Mouse (Mus musculus) neural tube, embryonic 12.5 days (tissue): ENCODE data around the gene Usp10. TPM values are rescaled to one million over a fixed set of nuclear protein-coding genes. Genes with fewer than 3 reads are reported as not detected.
A peak's percentile ranks its signal among the peaks of the same experiment; 100 is the strongest.

Experiments
- ATAC-seq: fragments of 200-750 bp; cut with Nextera tagmentation; 2 replicates; pipeline ENCODE4 v1.8.0; 2017; ENCODE audit warnings: low read depth, mild to moderate bottlenecking, moderate TSS enrichment, moderate library complexity; ENCODE audit not compliant: low FRiP score
- H3K27ac ChIP-seq: fragments of 300-500 bp; sonication (generic); 2 replicates; pipeline ENCODE4 v1.5.1; 2016
- H3K27me3 ChIP-seq: fragments of 300-500 bp; sonication (generic); replicated peaks from 2 replicates; pipeline ENCODE4 v1.6.1; 2016; ENCODE audit warnings: mild to moderate bottlenecking
- H3K36me3 ChIP-seq: fragments of 300-500 bp; sonication (generic); 2 replicates; pipeline ENCODE4 v1.6.1; 2016; ENCODE audit warnings: mild to moderate bottlenecking
- H3K4me1 ChIP-seq: fragments of 300-500 bp; sonication (generic); 2 replicates; pipeline ENCODE4 v1.6.1; 2016
- H3K4me2 ChIP-seq: fragments of 300-500 bp; sonication (generic); replicated peaks from 2 replicates; pipeline ENCODE4 v1.6.1; 2016; ENCODE audit warnings: mild to moderate bottlenecking
- H3K4me3 ChIP-seq: fragments of 300-500 bp; sonication (generic); 2 replicates; pipeline ENCODE4 v1.5.1; 2016
- H3K9ac ChIP-seq: fragments of 300-500 bp; sonication (generic); 2 replicates; pipeline ENCODE4 v1.6.1; 2016; ENCODE audit warnings: mild to moderate bottlenecking
- H3K9me3 ChIP-seq: fragments of 300-500 bp; sonication (generic); 2 replicates; pipeline ENCODE4 v1.6.1; 2016; ENCODE audit warnings: mild to moderate bottlenecking
- WGBS: fragments of 180-500 bp; shearing (Covaris S2); methylation state at CpG from one replicate; pipeline ENCODE4 v1.1.7; 2016; 5-methylcytosine and 5-hydroxymethylcytosine counted together
- polyA plus RNA-seq: library from polyadenylated mRNA; unstranded; fragments of >200 nt; fragmentation: Nextera tagmentation; extraction: Ambion mirVana; gene quantifications from 2 replicates; pipeline ENCODE4 v1.2.1, GENCODE M21; 2016

Gene Usp10
- polyA plus RNA-seq, 1 experiment from 2014 or later: 142 TPM

DNA sequence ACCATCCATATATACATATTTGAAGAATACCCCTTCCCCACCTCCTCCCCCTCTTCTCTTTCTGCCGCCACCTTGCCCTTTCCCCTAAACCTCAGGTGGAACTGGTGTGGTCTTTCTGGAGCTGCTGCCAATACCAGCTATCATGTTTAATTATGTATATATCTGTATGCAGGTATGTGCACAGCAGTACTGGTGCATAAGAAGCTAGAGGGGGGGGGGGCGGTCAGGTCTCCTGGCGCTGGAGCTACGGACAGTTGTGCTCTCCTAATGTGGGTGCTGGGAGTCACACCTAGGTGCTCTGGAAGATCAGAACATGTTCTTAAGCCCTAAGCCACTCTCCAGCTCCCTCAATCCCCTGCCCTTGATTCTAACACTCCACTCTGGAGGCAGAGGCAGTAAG, 13.1 kb upstream of the Usp10 start:
- H3K9me3 ChIP-seq: no peaks in the 10 kb centered on the region
- H3K9ac ChIP-seq: no peak overlapping the region
- no peak overlapping the region for H3K27ac ChIP-seq
- H3K4me3 ChIP-seq: no peak overlapping the region
- no peak overlapping the region for H3K4me2 ChIP-seq
- no peaks in the 10 kb centered on the region for H3K36me3 ChIP-seq
- 72% methylated on average over 4 of the region's 4 CpGs for WGBS
- no peaks in the 10 kb centered on the region for H3K4me1 ChIP-seq
- H3K27me3 ChIP-seq: peaks cover 19% of the 10 kb centered on the region
- ATAC-seq: no peak

DNA sequence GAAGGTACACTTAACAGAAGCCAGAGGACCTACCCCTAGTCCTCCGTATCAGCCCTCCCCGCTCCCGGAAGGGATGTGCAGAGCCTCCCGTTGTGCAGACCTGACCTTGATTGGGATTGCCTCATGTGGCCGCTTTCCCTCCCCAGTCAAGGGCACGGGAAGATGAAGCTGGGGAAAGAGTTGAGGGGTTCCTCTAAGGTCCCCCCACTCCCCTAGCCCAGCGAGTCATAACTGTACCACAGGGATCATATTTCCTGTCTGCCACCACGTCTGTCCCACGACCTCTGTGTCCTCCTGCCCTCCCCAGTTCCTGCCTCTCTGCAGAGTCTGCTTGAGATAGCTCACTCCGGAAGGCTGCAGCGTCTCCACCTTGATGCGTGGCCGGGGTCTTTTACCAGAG, 12.2 kb upstream of the Usp10 start:
- WGBS: 26% methylated on average over 13 of the region's 13 CpGs

DNA sequence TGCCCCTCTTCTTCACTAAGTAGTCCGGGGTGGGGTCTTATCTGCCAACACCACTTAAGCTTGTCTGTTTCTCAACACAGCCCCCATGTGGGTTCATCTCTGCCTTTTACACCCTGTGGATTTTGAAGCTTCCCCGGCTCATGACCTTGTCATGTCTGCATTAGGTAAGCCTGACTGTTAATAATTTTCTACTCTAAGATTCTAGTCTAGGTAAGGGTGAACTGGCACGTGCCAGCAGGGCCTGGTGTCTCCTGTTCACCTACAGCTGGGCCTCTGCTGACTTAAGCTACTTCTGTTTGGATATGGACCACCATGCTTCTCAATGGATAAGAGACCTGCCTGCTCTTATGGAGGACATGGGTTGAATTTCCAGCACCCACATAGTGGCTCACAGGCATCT, 8.8 kb upstream of the Usp10 start:
- H3K27me3 ChIP-seq: peaks cover 19% of the 10 kb centered on the region
- 78% methylated on average over 3 of the region's 3 CpGs for WGBS
- ATAC-seq: no peak
- H3K36me3 ChIP-seq: no peaks in the 10 kb centered on the region
- H3K4me3 ChIP-seq: no peak overlapping the region
- no peak overlapping the region for H3K27ac ChIP-seq
- no peaks in the 10 kb centered on the region for H3K9me3 ChIP-seq
- no peak overlapping the region for H3K9ac ChIP-seq
- no peak overlapping the region for H3K4me2 ChIP-seq
- no peaks in the 10 kb centered on the region for H3K4me1 ChIP-seq

More for the DNA sequence above, 12.2 kb upstream of the Usp10 start:
- Histone ChIP-seq H3K9me3 (no peaks in the 10 kb centered on the region), H3K36me3 (no peaks in the 10 kb centered on the region), H3K4me1 (no peaks in the 10 kb centered on the region), H3K27ac (no peak overlapping the region), H3K9ac (no peak overlapping the region), H3K4me2 (peak overlapping the region; percentile 20; the same call in 1 of the 2 replicates), H3K4me3 (no peak overlapping the region), H3K27me3 (peaks cover 19% of the 10 kb centered on the region)
- ATAC-seq: no peak

DNA sequence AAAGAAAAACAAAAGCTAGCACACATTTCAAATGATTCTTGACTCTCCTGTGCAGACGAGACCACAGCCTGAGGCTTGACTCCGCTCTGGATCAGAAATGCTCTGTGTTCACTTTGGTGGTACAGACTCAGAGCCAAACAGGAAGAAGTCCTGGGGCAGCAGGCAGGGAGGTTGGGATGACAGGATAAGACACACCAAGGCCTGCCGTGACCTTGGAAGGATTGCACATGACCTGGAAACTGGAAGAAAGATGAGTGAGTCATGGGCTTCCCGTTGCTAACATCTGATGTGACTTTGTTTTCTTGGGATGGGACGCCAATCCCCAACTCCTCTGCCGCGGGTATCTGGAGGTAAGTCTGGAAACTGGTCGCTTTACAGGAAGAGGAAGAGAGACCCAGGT, 8.2 kb upstream of the Usp10 start:
- no peak overlapping the region for H3K4me2 ChIP-seq
- no peak overlapping the region for H3K27ac ChIP-seq
- no peak for ATAC-seq
- WGBS: 79% methylated on average over 8 of the region's 8 CpGs
- H3K4me3 ChIP-seq: no peak overlapping the region
- no peaks in the 10 kb centered on the region for H3K4me1 ChIP-seq
- H3K9me3 ChIP-seq: no peaks in the 10 kb centered on the region
- peaks cover 17% of the 10 kb centered on the region for H3K27me3 ChIP-seq
- H3K9ac ChIP-seq: no peak overlapping the region
- H3K36me3 ChIP-seq: no peaks in the 10 kb centered on the region

DNA sequence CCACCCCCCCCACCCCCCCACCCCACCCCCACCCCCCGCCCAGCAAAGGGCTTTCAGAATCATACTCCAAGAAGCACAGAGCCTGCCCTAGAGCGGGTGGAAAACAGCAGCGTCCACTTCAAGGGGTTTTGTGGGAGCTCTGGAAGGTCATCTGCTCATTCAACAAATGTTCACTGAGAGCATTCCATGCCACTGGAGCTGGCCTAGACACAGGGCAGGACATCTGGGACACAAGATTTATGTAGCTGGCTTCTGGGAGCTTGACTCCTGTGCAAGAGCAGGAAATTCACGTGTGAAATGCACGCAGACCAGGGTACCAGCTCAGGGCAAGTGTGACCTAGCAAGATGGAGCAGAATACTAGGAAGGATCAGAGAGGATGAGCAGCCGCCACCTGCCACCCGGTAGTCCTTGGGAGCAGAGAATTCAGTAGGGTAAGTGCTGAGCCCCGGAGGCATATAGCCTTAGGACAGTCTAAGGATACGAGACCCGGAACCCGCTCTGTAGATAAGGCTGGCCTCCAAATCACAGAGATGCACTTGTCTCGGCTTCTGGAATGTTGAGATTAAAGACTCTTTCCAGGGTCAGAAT, 5.7 kb upstream of the Usp10 start:
- H3K9me3 ChIP-seq: no peaks in the 10 kb centered on the region
- H3K9ac ChIP-seq: no peak overlapping the region
- H3K4me3 ChIP-seq: no peak overlapping the region
- no peak overlapping the region for H3K27ac ChIP-seq
- H3K36me3 ChIP-seq: no peaks in the 10 kb centered on the region
- H3K4me1 ChIP-seq: no peaks in the 10 kb centered on the region
- no peak for ATAC-seq
- no peaks in the 10 kb centered on the region for H3K27me3 ChIP-seq
- no peak overlapping the region for H3K4me2 ChIP-seq
- 47% methylated on average over 12 of the region's 12 CpGs for WGBS

DNA sequence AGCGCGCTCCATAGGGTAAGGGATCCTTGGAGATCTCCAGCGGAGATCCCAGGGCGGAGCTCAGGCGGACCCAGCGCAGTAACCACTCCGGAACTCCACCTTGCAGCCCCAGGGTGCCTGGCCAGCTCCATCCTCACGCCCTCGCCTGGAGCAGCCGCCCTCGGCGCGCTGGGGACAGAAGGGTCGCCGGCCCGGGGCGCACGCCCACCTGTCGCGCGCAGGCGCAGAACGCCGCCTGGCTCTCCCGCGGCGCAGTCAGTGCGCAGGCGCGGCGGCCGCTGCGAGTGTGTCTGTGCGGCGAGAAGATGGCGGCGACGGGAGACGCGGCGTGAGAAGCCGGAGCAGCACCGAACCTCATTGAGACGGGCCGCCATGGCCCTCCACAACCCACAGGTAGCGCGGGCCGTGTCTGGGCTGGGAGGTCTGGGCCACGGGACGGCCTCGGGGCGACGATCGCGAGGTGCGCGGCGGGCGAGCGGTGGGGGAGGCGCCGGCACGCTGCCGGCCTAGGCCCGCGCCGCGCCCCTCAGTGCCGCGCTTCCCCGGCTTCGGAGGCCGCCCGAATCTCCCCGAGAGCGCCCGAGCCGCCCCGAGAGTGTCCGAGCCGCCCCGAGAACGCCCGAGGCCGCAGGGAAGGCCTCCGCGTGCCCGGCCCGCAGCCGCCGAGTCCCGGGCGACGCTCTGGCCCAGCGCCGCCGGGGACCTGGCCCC, 542 bp downstream of the Usp10 start, which contains the start of gene Gm20388:
Gene Gm20388, plus strand, starts transcription at position 295 of the 711 bp plus-strand sequence.
- Histone ChIP-seq H3K36me3 (no peaks in the 10 kb centered on the region), H3K9ac (peak within 1 kb of the TSS; percentile 90), H3K4me1 (peaks cover 34% of the 10 kb centered on the region), H3K27ac (peak within 1 kb of the TSS; percentile 87), H3K9me3 (no peaks in the 10 kb centered on the region), H3K4me3 (peak within 1 kb of the TSS; percentile 86), H3K27me3 (no peaks in the 10 kb centered on the region; the same call in 1 of the 2 replicates), H3K4me2 (peak within 1 kb of the TSS; percentile 79)
- under 1% methylated on average over 96 of the region's 97 CpGs for WGBS
- peak; percentile 94 for ATAC-seq

DNA sequence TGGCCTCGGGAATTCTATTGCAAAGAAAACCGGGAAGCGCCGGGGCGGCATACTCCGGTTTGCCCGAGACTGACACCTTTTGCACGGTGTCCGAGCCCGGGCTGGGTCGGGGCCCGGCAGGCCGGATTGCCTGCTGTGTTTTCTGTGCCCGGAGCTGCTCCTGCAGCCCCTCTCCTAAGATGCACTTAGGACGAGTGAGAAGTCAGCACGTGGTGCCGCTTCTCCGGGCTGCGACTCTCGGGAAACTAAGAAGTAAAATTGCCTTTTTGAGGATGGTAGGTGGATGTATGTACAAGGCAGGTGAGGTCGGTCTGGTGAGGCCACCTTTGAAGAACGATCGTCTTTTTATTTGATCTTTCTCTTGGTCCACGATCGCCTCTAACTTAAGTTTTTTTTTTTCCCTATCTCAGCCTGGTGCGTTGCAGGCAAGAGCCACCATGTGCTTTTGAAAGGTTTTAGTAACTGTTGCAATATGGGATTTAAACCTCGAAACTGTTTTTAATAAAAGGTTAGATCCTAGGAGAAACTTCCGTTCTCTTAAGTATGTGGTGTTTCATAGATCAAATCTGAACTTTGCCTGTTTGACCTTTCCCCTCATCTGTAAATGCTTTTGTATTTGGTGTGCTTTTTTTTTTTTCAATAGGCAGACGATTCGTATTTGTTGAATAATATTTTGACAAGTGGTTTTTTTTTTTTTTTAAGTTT, 1.2 kb downstream of the Usp10 start:
- WGBS: under 1% methylated on average over 30 of the region's 30 CpGs
- Histone ChIP-seq H3K4me2 (peak overlapping the region; percentile 79), H3K36me3 (no peaks in the 10 kb centered on the region), H3K27ac (peak overlapping the region; percentile 87), H3K27me3 (no peaks in the 10 kb centered on the region; the same call in 1 of the 2 replicates), H3K9me3 (no peaks in the 10 kb centered on the region), H3K4me3 (peak overlapping the region; percentile 86), H3K4me1 (peaks cover 38% of the 10 kb centered on the region), H3K9ac (peak overlapping the region; percentile 90)
- ATAC-seq: 0 out of 2 replicates have a peak, but pooled peaks have one; percentile 51

DNA sequence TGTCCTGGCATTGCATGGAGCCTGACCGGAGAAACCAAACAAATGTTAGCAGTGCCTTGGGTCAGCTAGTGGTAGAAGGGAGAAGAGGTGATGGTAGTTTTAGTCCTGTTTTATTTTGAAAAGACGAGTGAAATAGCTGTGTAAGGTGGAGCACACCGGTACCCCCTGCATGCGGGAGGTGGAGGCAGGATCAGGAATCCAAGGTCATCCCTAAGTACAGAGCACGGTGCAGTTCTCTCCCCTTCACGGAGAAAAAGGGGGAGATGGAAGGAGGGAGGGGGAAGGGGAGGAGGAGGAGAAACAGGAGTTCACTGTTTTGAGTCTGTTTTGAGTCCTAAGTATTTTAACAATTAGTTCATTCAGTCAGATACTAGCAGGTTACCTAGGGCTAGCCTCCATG, 2.5 kb downstream of the Usp10 start:
- no peak for ATAC-seq
- 50% methylated on average over 6 of the region's 6 CpGs for WGBS
- peak overlapping the region; percentile 79 for H3K4me2 ChIP-seq

DNA sequence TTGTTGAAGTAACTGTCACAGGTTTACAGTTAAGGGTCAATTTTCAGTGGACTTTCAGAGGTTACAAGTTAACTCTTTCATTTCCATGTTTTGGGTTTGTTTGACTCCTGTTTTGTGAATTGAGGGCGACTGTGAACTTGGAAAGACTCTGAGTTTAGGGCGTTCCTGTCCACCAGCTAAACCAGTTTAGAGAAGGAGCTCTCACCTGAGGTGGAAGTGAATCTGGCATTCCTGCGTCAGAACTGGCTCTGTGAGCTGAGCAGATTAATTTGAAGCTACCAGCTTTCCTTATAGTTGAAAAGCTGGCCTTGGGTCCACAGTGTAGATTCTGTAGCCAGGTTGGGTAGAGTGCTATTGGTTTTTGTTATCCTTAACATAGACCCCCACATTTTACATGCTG, 3.0 kb downstream of the Usp10 start:
- Histone ChIP-seq H3K4me1 (peaks cover 43% of the 10 kb centered on the region), H3K9me3 (no peaks in the 10 kb centered on the region), H3K4me3 (no peak overlapping the region), H3K27me3 (no peaks in the 10 kb centered on the region; the same call in 1 of the 2 replicates), H3K4me2 (peak overlapping the region; percentile 79), H3K27ac (no peak overlapping the region), H3K9ac (no peak overlapping the region), H3K36me3 (peaks cover 3% of the 10 kb centered on the region; the same call in 1 of the 2 replicates)
- 82% methylated on average over 3 of the region's 3 CpGs for WGBS
- no peak for ATAC-seq

More for the DNA sequence above, 2.5 kb downstream of the Usp10 start:
- Histone ChIP-seq H3K27ac (no peak overlapping the region), H3K4me3 (no peak overlapping the region), H3K9me3 (no peaks in the 10 kb centered on the region), H3K36me3 (no peaks in the 10 kb centered on the region), H3K9ac (0 out of 2 replicates have a peak overlapping the region, but pooled peaks have one; percentile 21), H3K27me3 (no peaks in the 10 kb centered on the region; the same call in 1 of the 2 replicates), H3K4me1 (peaks cover 43% of the 10 kb centered on the region)

DNA sequence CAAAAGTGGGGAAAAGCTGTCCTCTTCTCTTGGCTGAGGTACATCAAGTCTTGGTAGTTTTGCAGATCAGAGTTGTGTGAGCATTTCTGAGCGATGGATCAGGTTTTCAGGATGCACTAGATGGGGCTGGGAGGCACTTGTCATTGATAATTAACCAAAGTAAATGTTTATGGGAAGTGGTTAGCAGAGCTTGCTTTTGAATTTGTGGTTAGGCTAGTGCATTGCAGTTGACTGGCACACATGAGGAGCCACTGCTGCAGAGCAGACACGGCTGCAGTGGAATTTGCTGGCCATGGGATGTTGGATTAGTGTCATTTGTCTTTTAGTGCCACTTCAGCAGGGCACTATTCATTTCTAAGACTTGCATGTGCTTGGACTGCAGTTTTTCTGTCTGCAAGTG, 4.0 kb downstream of the Usp10 start:
- H3K9me3 ChIP-seq: no peaks in the 10 kb centered on the region
- H3K27me3 ChIP-seq: no peaks in the 10 kb centered on the region; the same call in 1 of the 2 replicates
- peaks cover 7% of the 10 kb centered on the region for H3K36me3 ChIP-seq
- no peak overlapping the region for H3K9ac ChIP-seq
- 54% methylated on average over 2 of the region's 2 CpGs for WGBS
- H3K27ac ChIP-seq: no peak overlapping the region
- H3K4me1 ChIP-seq: peaks cover 43% of the 10 kb centered on the region
- no peak overlapping the region for H3K4me2 ChIP-seq
- no peak for ATAC-seq
- no peak overlapping the region for H3K4me3 ChIP-seq

DNA sequence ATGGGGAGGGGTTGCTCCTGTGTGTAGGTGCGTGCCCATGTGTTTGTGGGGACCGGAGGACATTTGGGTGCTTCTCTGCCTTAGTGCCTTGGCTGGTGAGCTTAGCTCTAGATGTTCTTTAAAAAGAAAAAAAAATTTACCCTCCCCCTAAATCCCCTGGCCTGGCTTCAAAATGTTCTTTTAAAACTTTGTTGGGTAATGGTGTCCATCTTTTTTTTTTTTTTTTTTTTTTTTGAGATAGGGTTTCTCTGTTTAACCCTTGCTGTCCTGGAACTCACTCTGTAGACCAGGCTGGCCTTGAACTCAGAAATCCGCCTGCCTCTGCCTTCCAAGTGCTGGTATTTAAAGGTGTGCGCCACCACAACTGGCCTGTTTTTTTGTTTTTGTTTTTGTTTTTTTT, 5.1 kb downstream of the Usp10 start:
- WGBS: 93% methylated on average over 4 of the region's 4 CpGs
- Histone ChIP-seq H3K36me3 (peaks cover 7% of the 10 kb centered on the region), H3K27ac (no peak overlapping the region), H3K4me1 (peaks cover 43% of the 10 kb centered on the region), H3K4me3 (no peak overlapping the region), H3K9ac (no peak overlapping the region), H3K27me3 (no peaks in the 10 kb centered on the region), H3K4me2 (no peak overlapping the region), H3K9me3 (no peaks in the 10 kb centered on the region)
- ATAC-seq: no peak

DNA sequence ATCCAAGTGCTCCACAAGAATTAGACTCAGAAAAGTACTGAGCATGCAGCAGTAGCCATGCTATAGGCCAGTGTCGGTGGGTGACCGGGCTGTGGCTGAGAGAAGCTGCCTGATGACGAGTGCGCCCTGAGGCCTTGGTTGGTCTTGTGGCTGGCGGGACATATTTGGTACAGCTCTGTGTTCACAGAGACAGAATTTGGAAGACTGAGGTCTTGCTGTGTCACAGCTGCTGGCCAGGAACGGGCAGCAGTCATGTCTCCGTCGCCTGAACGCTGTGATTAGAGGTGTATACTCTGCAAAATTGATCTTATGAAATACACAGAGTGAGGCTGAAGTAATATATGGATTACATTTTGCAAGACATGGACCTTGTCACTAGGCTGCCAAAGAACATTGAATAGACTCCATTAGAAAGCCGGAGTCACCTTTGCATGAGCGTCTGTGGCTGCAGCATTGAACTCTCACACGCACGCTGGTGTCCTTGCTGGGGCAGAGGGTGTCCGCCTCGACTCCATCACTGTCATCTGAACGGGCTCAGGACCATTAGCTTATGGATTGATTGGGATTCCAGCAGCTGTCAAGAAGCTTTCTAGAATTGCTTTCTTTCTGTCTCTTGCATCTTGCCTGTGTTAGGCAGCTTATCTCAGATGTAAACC, 6.2 kb downstream of the Usp10 start:
- Histone ChIP-seq H3K27ac (no peak overlapping the region), H3K36me3 (peaks cover 7% of the 10 kb centered on the region), H3K4me1 (peaks cover 48% of the 10 kb centered on the region), H3K4me3 (no peak overlapping the region), H3K9me3 (no peaks in the 10 kb centered on the region), H3K27me3 (no peaks in the 10 kb centered on the region), H3K4me2 (no peak overlapping the region), H3K9ac (no peak overlapping the region)
- 78% methylated on average over 16 of the region's 16 CpGs for WGBS
- ATAC-seq: no peak
